Mouse (Mus musculus): ENCODE results near the gene Rab3a. TPM values are rescaled to one million over a fixed set of nuclear protein-coding genes. Genes with fewer than 3 reads are reported as not detected.

Gene Rab3a
- polyA plus RNA-seq, 1 experiment from 2014 or later, result 14.8 TPM

GRCm38 (mm10) chr8:70775851-70776495, 21.5 kb downstream of the Rab3a start:
- Histone ChIP-seq H3K4me1 (replicated peaks; ENCODE audit: control insufficient read depth, insufficient read depth, low read length) (peaks cover 45% of the 10 kb centered on the region), H3K27me3 (ENCODE audit: control insufficient read depth, insufficient read depth, low read depth, low read length) (no peaks in the 10 kb centered on the region), H3K4me2 (ENCODE audit: low read depth, low read length) (peak overlapping the region; percentile 97), H3K9me3 (ENCODE audit: control insufficient read depth, low read length) (no peaks in the 10 kb centered on the region), H3K4me3 (ENCODE audit: low read length) (peak overlapping the region; percentile 91), H3K9ac (ENCODE audit: low read length) (peak overlapping the region; percentile 99), H3K27ac (ENCODE audit: low read length) (peak overlapping the region; percentile 73), H3K36me3 (ENCODE audit: control insufficient read depth, insufficient read depth, low read length) (peaks cover 31% of the 10 kb centered on the region)
- no peak; the same call in 1 of the 2 replicates for ATAC-seq (ENCODE audit: low read depth)
- 3% methylated on average over 34 of the region's 34 CpGs for WGBS

DNA sequence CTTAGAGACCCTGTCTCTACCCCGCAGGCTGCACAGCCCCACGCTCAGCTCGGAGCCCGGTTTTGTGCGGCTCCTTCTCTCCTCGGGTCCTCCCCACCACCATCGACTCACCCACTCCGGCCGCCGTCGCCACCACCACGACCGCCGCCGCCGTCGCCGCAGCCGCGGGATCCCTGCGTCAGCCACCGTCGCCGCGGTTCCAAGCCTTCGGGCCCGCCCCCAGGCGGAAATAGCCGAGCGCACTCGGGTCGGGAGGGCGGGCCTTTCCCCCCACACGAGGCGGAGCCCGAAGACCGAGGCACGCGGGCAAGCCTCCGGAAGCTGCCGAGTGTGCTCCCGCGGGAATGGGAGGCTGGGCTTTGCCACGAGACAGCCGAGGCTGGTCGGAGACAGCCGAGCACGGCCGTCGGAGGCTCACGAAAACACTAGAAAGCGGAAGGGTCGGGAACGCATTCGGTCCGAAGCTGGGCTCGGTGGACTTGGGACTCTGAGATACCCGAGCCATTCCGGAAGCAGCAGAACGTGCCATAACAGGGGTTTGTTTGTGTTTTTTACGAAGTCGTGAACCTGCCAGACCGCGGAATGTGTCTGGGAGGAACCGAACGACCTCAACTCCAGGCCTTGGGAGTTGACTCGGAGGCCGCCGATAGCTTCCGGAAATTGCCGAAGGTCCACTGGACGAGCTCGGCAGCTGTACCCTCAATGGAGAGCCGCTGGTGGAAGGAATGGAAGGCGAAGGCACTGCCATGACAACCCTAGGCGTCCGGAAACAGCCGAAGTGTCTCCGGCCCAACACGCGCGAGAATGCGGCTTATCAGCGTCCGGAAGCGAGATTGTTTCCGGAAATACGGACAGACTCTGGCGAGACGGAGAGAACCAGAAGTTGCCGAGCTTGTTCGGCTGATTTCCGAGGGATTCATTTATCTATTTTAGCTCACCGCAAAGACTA, 22.3 kb downstream of the Rab3a start, which contains the start of gene Pik3r2:
Pik3r2 (minus strand) TSS at position 218 of the 949 bp plus-strand sequence.
- H3K9ac ChIP-seq (ENCODE audit: low read length), result peak within 1 kb of the TSS; percentile 99
- H3K36me3 ChIP-seq (ENCODE audit: control insufficient read depth, insufficient read depth, low read length), result peaks cover 29% of the 10 kb centered on the region
- peak; percentile 93 for ATAC-seq (ENCODE audit: low read depth)
- peak within 1 kb of the TSS; percentile 91 for H3K4me3 ChIP-seq (ENCODE audit: low read length)
- no peaks in the 10 kb centered on the region for H3K9me3 ChIP-seq (ENCODE audit: control insufficient read depth, low read length)
- peak within 1 kb of the TSS; percentile 97 for H3K4me2 ChIP-seq (ENCODE audit: low read depth, low read length)
- H3K27ac ChIP-seq (ENCODE audit: low read length), result peak within 1 kb of the TSS; percentile 100
- H3K4me1 ChIP-seq (replicated peaks; ENCODE audit: control insufficient read depth, insufficient read depth, low read length), result peaks cover 45% of the 10 kb centered on the region
- WGBS, result under 1% methylated on average over 92 of the region's 94 CpGs
- H3K27me3 ChIP-seq (ENCODE audit: control insufficient read depth, insufficient read depth, low read depth, low read length), result no peaks in the 10 kb centered on the region

DNA sequence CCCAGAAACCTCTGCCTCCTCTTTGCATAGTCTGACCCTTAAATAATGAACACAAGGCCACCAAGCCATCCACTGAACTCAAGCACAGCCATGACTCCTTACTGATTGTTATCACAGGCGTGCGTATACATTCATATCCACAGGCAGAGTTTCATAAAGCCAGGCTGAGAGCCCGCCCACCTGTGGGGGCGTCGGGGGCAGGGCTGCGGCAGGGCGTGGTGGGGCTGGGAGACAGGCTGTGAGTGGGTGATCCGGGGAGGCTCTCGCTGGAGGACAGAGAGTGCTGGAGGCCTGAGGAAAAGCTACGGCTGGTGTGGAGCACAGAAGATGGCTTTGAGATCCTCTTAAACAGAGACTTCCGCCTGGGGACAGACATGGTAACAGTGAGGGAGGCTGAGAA, 25.6 kb downstream of the Rab3a start:
- Histone ChIP-seq H3K9me3 (ENCODE audit: control insufficient read depth, low read length) (no peaks in the 10 kb centered on the region), H3K36me3 (ENCODE audit: control insufficient read depth, insufficient read depth, low read length) (peaks cover 34% of the 10 kb centered on the region), H3K9ac (ENCODE audit: low read length) (no peak overlapping the region), H3K27me3 (ENCODE audit: control insufficient read depth, insufficient read depth, low read depth, low read length) (no peaks in the 10 kb centered on the region), H3K4me2 (ENCODE audit: low read depth, low read length) (no peak overlapping the region), H3K4me3 (ENCODE audit: low read length) (no peak overlapping the region), H3K27ac (ENCODE audit: low read length) (no peak overlapping the region), H3K4me1 (replicated peaks; ENCODE audit: control insufficient read depth, insufficient read depth, low read length) (peaks cover 17% of the 10 kb centered on the region)
- ATAC-seq (ENCODE audit: low read depth), result no peak
- WGBS, result 70% methylated on average over 11 of the region's 11 CpGs

- no peak overlapping the region for H3K4me3 ChIP-seq (ENCODE audit: low read length)
- peaks cover 14% of the 10 kb centered on the region for H3K4me1 ChIP-seq (replicated peaks; ENCODE audit: control insufficient read depth, insufficient read depth, low read length)
- no peaks in the 10 kb centered on the region for H3K27me3 ChIP-seq (ENCODE audit: control insufficient read depth, insufficient read depth, low read depth, low read length)
- peaks cover 32% of the 10 kb centered on the region for H3K36me3 ChIP-seq (ENCODE audit: control insufficient read depth, insufficient read depth, low read length)
- H3K9me3 ChIP-seq (ENCODE audit: control insufficient read depth, low read length), result no peaks in the 10 kb centered on the region
- 89% methylated on average over 25 of the region's 25 CpGs for WGBS
- H3K9ac ChIP-seq (ENCODE audit: low read length), result no peak overlapping the region
- no peak overlapping the region for H3K4me2 ChIP-seq (ENCODE audit: low read depth, low read length)
- no peak overlapping the region for H3K27ac ChIP-seq (ENCODE audit: low read length)
- ATAC-seq (ENCODE audit: low read depth), result no peak
Observed at GRCm38 (mm10) chr8:70786291-70787050, 32.0 kb downstream of the Rab3a start.

- whole genome bisulfite sequencing, result 78% methylated on average over 3 of the region's 3 CpGs
- Histone ChIP-seq H3K27me3 (ENCODE audit: control insufficient read depth, insufficient read depth, low read depth, low read length) (no peaks in the 10 kb centered on the region), H3K4me1 (replicated peaks; ENCODE audit: control insufficient read depth, insufficient read depth, low read length) (peaks cover 19% of the 10 kb centered on the region), H3K9me3 (ENCODE audit: control insufficient read depth, low read length) (no peaks in the 10 kb centered on the region), H3K36me3 (ENCODE audit: control insufficient read depth, insufficient read depth, low read length) (peaks cover 32% of the 10 kb centered on the region), H3K9ac (ENCODE audit: low read length) (no peak overlapping the region), H3K27ac (ENCODE audit: low read length) (no peak overlapping the region), H3K4me3 (ENCODE audit: low read length) (no peak overlapping the region), H3K4me2 (ENCODE audit: low read depth, low read length) (no peak overlapping the region)
- ATAC-seq (ENCODE audit: low read depth), result no peak
Observed at GRCm38 (mm10) chr8:70787051-70787445, 32.6 kb downstream of the Rab3a start.

DNA sequence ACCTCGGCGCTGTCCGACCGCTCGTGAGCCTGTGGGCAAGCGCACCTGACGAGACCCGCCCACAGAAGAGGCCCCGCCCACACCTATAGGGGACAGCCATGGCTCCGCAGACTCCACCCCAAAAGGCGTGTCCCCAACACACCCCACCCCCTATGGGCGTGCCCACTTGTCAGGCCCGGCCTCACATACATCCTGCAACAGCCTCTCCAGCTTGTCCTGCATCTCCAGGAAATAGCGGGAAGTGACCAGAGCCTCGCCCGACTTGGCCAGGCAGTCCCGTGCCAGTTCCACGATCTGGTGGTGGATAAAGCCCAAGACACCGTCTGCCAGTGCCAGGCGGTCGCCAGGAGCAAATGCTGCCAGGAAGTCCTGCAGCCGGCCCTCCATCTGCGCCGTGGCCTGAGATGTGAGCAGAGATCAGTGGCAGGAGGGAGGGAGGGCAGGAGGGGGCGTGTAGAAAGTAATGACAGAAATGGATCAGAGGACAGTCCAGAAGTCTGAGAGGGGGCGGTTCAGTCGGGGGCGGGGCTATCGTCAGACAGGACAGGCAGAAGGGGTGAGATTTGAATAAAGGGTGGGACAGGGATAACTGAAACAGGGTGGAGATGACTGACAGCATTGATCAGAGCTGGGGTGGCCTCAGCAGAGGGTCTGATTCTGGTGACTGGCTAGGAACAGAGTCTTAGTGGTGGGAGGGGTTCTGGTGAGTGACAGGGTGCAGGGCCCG, 33.6 kb downstream of the Rab3a start:
- peak; percentile 9; the same call in 1 of the 2 replicates for ATAC-seq (ENCODE audit: low read depth)
- 0 out of 2 replicates have a peak overlapping the region, but pooled peaks have one; percentile 6 for H3K4me2 ChIP-seq (ENCODE audit: low read depth, low read length)
- no peak overlapping the region for H3K27ac ChIP-seq (ENCODE audit: low read length)
- no peaks in the 10 kb centered on the region for H3K9me3 ChIP-seq (ENCODE audit: control insufficient read depth, low read length)
- H3K4me3 ChIP-seq (ENCODE audit: low read length), result no peak overlapping the region; the same call in 1 of the 2 replicates
- peaks cover 29% of the 10 kb centered on the region for H3K36me3 ChIP-seq (ENCODE audit: control insufficient read depth, insufficient read depth, low read length)
- 30% methylated on average over 30 of the region's 30 CpGs for WGBS
- no peak overlapping the region for H3K9ac ChIP-seq (ENCODE audit: low read length)
- H3K4me1 ChIP-seq (replicated peaks; ENCODE audit: control insufficient read depth, insufficient read depth, low read length), result peaks cover 26% of the 10 kb centered on the region
- no peaks in the 10 kb centered on the region for H3K27me3 ChIP-seq (ENCODE audit: control insufficient read depth, insufficient read depth, low read depth, low read length)

GRCm38 (mm10) chr8:70789046-70789445, 34.6 kb downstream of the Rab3a start:
- Histone ChIP-seq H3K4me1 (replicated peaks; ENCODE audit: control insufficient read depth, insufficient read depth, low read length) (peaks cover 28% of the 10 kb centered on the region), H3K9ac (ENCODE audit: low read length) (no peak overlapping the region)

DNA sequence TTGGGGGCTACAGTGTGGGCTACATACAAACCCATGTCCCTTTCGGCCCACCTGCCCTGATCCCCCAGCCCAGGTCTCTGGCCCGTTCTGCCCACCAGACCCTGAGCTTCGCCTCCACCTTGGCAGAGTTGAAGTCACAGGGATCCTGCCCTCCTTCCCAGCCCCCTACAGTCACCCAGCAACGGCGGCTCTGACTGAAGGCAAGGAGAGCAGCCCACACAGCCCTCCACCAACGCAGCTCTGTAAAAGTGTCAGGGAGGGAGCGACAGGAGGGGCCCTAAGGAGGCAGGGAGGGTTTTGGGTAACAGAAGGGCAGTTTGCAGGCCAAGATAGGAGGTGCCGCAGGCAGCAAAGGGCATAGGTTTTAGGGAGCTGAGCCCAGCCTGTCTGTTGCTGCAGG, 36.4 kb downstream of the Rab3a start:
- peak overlapping the region; percentile 78 for H3K4me3 ChIP-seq (ENCODE audit: low read length)
- 50% methylated on average over 8 of the region's 8 CpGs for WGBS
- H3K36me3 ChIP-seq (ENCODE audit: control insufficient read depth, insufficient read depth, low read length), result peaks cover 11% of the 10 kb centered on the region
- H3K27ac ChIP-seq (ENCODE audit: low read length), result no peak overlapping the region
- ATAC-seq (ENCODE audit: low read depth), result no peak
- H3K9ac ChIP-seq (ENCODE audit: low read length), result peak overlapping the region; percentile 93
- no peaks in the 10 kb centered on the region for H3K27me3 ChIP-seq (ENCODE audit: control insufficient read depth, insufficient read depth, low read depth, low read length)
- H3K9me3 ChIP-seq (ENCODE audit: control insufficient read depth, low read length), result no peaks in the 10 kb centered on the region
- H3K4me2 ChIP-seq (ENCODE audit: low read depth, low read length), result peak overlapping the region; percentile 62
- peaks cover 28% of the 10 kb centered on the region for H3K4me1 ChIP-seq (replicated peaks; ENCODE audit: control insufficient read depth, insufficient read depth, low read length)

More at GRCm38 (mm10) chr8:70789046-70789445, 34.6 kb downstream of the Rab3a start:
- no peak overlapping the region for H3K4me3 ChIP-seq (ENCODE audit: low read length)
- H3K36me3 ChIP-seq (ENCODE audit: control insufficient read depth, insufficient read depth, low read length), result peaks cover 20% of the 10 kb centered on the region
- no peaks in the 10 kb centered on the region for H3K27me3 ChIP-seq (ENCODE audit: control insufficient read depth, insufficient read depth, low read depth, low read length)
- H3K9me3 ChIP-seq (ENCODE audit: control insufficient read depth, low read length), result no peaks in the 10 kb centered on the region
- no peak for ATAC-seq (ENCODE audit: low read depth)
- H3K27ac ChIP-seq (ENCODE audit: low read length), result no peak overlapping the region
- no peak overlapping the region for H3K4me2 ChIP-seq (ENCODE audit: low read depth, low read length)
- WGBS, result 81% methylated on average over 10 of the region's 10 CpGs
